Mouse (Mus musculus): ENCODE measurements around the gene Dnajc7.
"Not testable (repeated sequence)": the region's sequence is repeated elsewhere in the genome, so short reads cannot be mapped to it uniquely, and the experiment has no call there.

Gene Dnajc7

GRCm38 (mm10) chr11:100616836-100617235 lies 3.1 kb downstream of the Dnajc7 start:
- not testable (repeated sequence) for DNase-seq (ENCODE audit: low read depth, low spot score)

- DNase-seq (ENCODE audit: low read depth, low spot score) = no peak
Observed at GRCm38 (mm10) chr11:100616332-100616731, 3.6 kb downstream of the Dnajc7 start.

- no peak for DNase-seq (ENCODE audit: low read depth, low spot score)
Observed at GRCm38 (mm10) chr11:100613241-100613640, 6.7 kb downstream of the Dnajc7 start.

- no peak for DNase-seq (ENCODE audit: low read depth, low spot score)
Observed at GRCm38 (mm10) chr11:100611627-100612026, 8.3 kb downstream of the Dnajc7 start.

- DNase-seq (ENCODE audit: low read depth, low spot score) = no peak
Observed at GRCm38 (mm10) chr11:100609997-100610680, 9.8 kb downstream of the Dnajc7 start.

GRCm38 (mm10) chr11:100609355-100609996 lies 10.5 kb downstream of the Dnajc7 start:
- no peak for DNase-seq (ENCODE audit: low read depth, low spot score)

- DNase-seq (ENCODE audit: low read depth, low spot score) = no peak
Observed at GRCm38 (mm10) chr11:100608796-100609195, 11.2 kb downstream of the Dnajc7 start.

GRCm38 (mm10) chr11:100607121-100607520 lies 12.8 kb downstream of the Dnajc7 start:
- no peak for DNase-seq (ENCODE audit: low read depth, low spot score)

GRCm38 (mm10) chr11:100605451-100605850 lies 14.5 kb downstream of the Dnajc7 start:
- no peak for DNase-seq (ENCODE audit: low read depth, low spot score)

- DNase-seq (ENCODE audit: low read depth, low spot score) = no peak
Observed at GRCm38 (mm10) chr11:100604321-100605005, 15.5 kb downstream of the Dnajc7 start.

GRCm38 (mm10) chr11:100603813-100604212 lies 16.2 kb downstream of the Dnajc7 start:
- no peak for DNase-seq (ENCODE audit: low read depth, low spot score)

- no peak for DNase-seq (ENCODE audit: low read depth, low spot score)
Observed at GRCm38 (mm10) chr11:100603155-100603554, 16.8 kb downstream of the Dnajc7 start.

- DNase-seq (ENCODE audit: low read depth, low spot score) = no peak
Observed at GRCm38 (mm10) chr11:100601372-100601771, 18.6 kb downstream of the Dnajc7 start.

- no peak for DNase-seq (ENCODE audit: low read depth, low spot score)
Observed at GRCm38 (mm10) chr11:100598074-100598473, 21.9 kb downstream of the Dnajc7 start.

- DNase-seq (ENCODE audit: low read depth, low spot score) = no peak
Observed at GRCm38 (mm10) chr11:100595533-100595932, 24.4 kb downstream of the Dnajc7 start.

- DNase-seq (ENCODE audit: low read depth, low spot score) = no peak
Observed at GRCm38 (mm10) chr11:100594608-100595007, 25.4 kb downstream of the Dnajc7 start.

GRCm38 (mm10) chr11:100592346-100593046 lies 27.5 kb downstream of the Dnajc7 start:
- no peak for DNase-seq (ENCODE audit: low read depth, low spot score)

- DNase-seq (ENCODE audit: low read depth, low spot score) = no peak
Observed at GRCm38 (mm10) chr11:100588462-100588861, 31.5 kb downstream of the Dnajc7 start.

GRCm38 (mm10) chr11:100585148-100585547 lies 34.8 kb downstream of the Dnajc7 start:
- no peak for DNase-seq (ENCODE audit: low read depth, low spot score)

GRCm38 (mm10) chr11:100584561-100584961 lies 35.4 kb downstream of the Dnajc7 start:
- no peak for DNase-seq (ENCODE audit: low read depth, low spot score)

GRCm38 (mm10) chr11:100582836-100583235 lies 37.1 kb downstream of the Dnajc7 start:
- no peak for DNase-seq (ENCODE audit: low read depth, low spot score)

GRCm38 (mm10) chr11:100582413-100582812 lies 37.6 kb downstream of the Dnajc7 start:
- DNase-seq (ENCODE audit: low read depth, low spot score) = not testable (repeated sequence)

All from brain, embryonic 18.5 days (tissue).